Mouse (Mus musculus) cerebellum, adult 2 months (tissue): ENCODE measurements around the gene Limk2.

ENCODE experiments used
- CTCF ChIP-seq: fragments of 200-500 bp; IDR thresholded peaks from 2 replicates; pipeline ENCODE4 v1.5.1; 2011; ENCODE audit warnings: low read depth, mild to moderate bottlenecking, control low read depth, low read length, moderate library complexity, borderline replicate concordance; ENCODE audit not compliant: insufficient read depth
- POLR2A ChIP-seq: fragments of 200-500 bp; IDR thresholded peaks from 2 replicates; pipeline ENCODE4 v1.6.1; 2011; ENCODE audit warnings: low read length, control low read depth, borderline replicate concordance; ENCODE audit not compliant: insufficient read depth

DNA sequence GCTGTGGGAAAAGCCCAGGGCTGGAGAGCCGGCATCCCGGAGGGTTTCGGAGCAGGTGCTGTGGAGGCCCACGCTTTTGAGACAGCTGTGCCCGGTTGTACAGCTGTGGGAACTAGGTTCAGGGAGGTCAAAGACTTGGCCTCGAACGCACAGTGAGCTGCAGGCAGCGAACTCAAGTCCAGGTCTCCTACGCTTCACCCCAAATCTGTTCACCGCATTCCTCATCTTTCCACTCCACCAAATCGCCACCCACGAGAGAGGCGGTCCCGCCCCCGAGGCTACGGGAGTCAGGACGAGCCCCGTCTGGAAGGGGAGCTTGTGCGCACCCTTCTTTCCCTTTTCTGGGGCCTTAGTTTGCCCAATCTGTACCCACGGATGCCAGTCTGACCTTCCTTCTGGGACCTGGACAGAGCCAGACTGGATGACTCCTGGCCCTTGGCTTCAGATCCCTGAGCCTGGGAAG is 42.7 kb upstream of the Limk2 start:
- no peak for TF ChIP-seq POLR2A
- TF ChIP-seq CTCF = no peak
